Mouse (Mus musculus) left cerebral cortex, adult 11 months (tissue): ENCODE results near the gene Pla2g2e.
A peak's percentile ranks its signal among the peaks of the same experiment; 100 is the strongest.
"Not testable (repeated sequence)": the region's sequence is repeated elsewhere in the genome, so short reads cannot be mapped to it uniquely, and the experiment has no call there.

Source experiments
- DNase-seq: peaks from one replicate; pipeline ENCODE4 v3.0.0; 2022; ENCODE audit warnings: low spot score

Gene Pla2g2e

DNA sequence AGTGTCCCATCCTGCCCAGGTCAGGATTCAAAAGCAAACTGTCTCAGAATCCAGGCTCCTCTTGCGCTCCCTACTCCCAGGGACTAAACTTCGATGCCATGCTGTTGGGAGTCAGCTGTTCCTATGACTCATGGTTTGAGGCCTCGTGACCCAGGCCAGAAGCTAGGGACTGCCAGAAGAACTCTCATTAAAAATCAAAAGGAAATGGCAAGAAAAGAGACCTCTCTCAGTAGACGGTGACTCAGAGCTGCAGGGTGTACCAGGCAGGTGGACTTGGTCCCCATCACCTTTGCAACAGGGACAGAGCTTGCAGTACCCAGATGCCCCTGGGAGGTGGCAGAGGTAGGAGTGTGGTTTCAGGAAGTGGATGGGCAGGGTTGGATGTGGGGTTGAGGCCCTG is at the start of gene Pla2g2e:
Gene Pla2g2e, plus strand, starts transcription at position 212 of the 400 bp plus-strand sequence.
- DNase-seq, result no peak

- no peak for DNase-seq
These were observed 37.9 kb upstream of the Pla2g2e start for GRCm38 (mm10) chr4:138839806-138840205.

- no peak for DNase-seq
These were observed 37.0 kb upstream of the Pla2g2e start for GRCm38 (mm10) chr4:138840726-138841125.

DNA sequence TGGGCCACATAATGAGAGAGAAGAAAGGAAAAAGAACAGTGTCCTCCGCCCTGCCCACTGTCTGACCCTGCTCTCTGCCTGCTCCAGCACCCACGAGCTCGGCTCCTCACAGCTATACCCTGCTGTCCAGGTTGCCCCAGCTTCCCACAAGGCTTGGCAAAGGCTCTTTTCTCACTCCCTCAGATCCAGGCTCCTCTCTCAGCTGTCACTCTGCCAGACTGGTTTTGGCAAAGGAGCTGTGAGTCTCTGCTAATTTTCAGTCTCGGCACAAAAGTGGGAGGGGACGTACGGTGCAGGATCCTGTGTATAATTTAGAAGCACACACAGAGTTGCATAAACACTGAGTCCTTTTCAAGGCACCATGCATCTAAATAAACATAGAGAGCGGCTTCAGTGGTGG is 36.4 kb upstream of the Pla2g2e start:
- peak; percentile 75 for DNase-seq

DNA sequence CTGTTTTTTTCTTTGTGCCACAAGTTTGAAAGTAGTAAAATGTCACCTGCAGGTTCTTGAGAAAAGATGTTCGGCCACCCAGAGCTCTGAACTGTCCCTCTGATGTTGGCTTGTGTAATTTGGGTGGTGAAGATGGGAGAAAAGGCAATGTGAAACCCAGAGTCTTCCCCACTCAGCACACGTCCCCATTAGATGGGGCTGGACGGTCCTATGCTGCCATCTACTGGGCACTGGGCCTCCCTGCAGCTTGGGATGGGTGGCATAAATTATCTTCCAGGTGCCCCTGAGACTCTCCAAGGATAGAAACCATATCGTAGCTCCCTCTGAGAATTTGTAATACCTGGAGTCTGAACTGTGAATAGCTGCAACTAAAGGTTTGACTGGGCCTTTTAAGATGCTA is 26.3 kb upstream of the Pla2g2e start:
- DNase-seq, result peak; percentile 73

GRCm38 (mm10) chr4:138852961-138853360 is 24.8 kb upstream of the Pla2g2e start:
- DNase-seq, result no peak

DNA sequence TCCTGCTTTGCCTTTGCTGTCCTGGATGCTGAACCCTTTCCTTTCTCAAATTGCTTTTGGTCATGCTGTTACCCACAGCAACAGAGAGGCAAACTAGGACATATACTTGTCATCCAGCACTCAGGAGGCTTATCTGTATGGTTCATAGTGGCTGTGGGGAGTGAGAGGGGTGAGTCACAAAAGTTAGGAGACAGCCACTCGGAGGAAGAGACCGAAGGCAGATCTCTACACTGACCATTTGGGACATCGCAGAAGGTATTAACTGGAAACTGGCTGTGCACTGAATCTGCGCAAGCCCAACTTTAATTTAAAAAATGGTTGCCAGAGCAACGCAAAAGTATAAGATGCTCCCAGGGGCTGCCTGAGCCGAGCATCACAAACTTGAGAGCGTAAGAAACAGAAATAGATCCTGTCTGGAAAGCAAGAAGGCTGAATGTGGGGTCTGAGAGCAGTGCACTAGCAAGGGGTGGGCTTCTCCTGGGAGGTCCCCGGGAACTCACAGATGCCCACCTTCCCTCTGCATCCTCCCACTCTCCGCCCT is 22.6 kb upstream of the Pla2g2e start:
- no peak for DNase-seq

DNA sequence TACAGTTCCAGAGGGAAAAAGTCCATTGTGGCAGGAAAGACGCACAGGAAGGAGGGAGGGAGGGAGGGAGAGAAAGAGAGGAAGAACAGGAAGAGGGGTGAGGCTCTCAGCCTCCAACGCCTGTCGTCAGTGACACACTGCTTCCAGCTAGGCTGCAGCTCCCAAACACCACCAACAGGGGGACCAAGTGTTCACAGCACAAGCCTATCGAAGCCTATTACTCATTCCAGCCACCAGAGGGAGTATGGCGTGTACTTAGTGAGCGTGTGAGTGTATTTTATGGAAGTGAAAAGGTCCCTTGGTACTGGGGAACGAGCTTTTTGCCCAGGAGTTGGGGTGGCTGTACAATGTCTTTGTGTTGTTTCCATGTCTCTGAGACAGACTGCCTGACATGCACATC is 21.3 kb upstream of the Pla2g2e start:
- DNase-seq, result peak; percentile 58

GRCm38 (mm10) chr4:138857576-138857975 is 20.2 kb upstream of the Pla2g2e start:
- no peak for DNase-seq

DNA sequence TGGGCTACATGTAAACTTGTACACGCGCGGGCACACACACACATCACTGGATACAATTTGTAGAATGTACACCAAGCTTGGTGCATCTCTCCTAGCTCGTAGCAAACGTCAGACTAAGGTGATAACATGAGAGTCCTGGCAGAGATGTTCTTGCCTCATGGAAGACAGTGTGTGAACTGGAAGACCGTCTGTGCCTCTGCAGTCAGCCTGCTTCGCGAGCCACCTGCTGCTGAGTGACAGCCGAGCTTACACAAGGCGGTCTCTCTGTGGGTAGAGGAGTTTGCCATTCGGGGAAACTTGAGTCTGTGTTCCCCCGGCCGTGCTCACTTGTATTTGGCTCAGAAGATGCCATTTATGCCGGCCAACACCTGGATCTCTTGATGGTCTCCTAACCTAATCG is 19.3 kb upstream of the Pla2g2e start:
- DNase-seq, result no peak

GRCm38 (mm10) chr4:138859245-138859644 is 18.5 kb upstream of the Pla2g2e start:
- DNase-seq, result no peak

- DNase-seq, result no peak
These were observed 18.0 kb upstream of the Pla2g2e start for GRCm38 (mm10) chr4:138859728-138860127.

- DNase-seq, result no peak
These were observed 14.3 kb upstream of the Pla2g2e start, which contains the start of gene Pla2g5 for GRCm38 (mm10) chr4:138863344-138863998. Gene Pla2g5 (minus strand): TSS chr4:138863482.

DNA sequence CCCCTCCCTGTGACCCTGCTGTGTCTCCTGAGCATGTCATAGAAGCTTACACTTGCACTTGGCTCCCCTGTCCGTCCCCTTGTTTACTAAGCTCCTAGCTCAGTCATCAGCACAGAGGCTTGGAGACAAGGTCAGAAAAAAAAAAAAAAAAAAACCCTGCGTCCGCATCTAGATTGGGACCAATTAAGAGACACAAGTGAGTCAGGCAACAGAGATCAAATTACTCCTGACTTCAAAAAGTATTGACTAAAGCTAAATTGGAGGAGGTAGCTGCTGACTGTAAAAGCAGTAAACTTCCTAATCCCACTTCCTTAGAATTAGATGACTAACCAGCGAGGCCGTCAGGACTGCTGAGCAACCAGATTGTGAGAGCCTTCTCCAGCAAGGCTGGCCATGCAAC is 12.7 kb upstream of the Pla2g2e start:
- no peak for DNase-seq

GRCm38 (mm10) chr4:138865991-138866390 is 11.8 kb upstream of the Pla2g2e start:
- DNase-seq, result no peak

GRCm38 (mm10) chr4:138866413-138866812 is 11.3 kb upstream of the Pla2g2e start:
- DNase-seq, result peak; percentile 52

DNA sequence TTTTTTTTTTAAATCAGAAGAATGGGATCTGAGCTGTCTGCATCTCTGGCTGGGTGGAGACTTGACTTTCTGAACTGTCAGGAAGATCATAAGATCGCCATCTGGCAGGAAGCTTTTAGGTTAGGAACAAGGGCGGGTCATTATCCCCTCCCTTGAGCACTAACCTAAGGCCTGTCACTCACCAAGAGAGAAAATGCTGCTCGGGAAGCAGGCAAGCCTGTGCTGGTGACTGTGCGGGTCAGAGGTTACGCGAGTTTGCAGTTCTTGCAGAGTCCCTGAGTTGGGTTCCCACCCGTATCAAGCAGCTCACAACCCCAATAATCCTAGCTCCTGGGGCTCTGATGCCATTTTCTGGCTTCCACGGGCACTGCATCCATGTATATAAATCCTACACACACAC is 9.1 kb upstream of the Pla2g2e start:
- no peak for DNase-seq

GRCm38 (mm10) chr4:138873864-138874263 is 3.9 kb upstream of the Pla2g2e start, which contains the start of gene Gm13030:
Gene Gm13030 (minus strand): TSS chr4:138873964.
- DNase-seq, result no peak

- DNase-seq, result not testable (repeated sequence)
These were observed 2.5 kb upstream of the Pla2g2e start for GRCm38 (mm10) chr4:138875275-138875674.

- no peak for DNase-seq
These were observed 1.8 kb upstream of the Pla2g2e start for GRCm38 (mm10) chr4:138875986-138876385.

GRCm38 (mm10) chr4:138878783-138879182 is 1.0 kb downstream of the Pla2g2e start:
- DNase-seq, result no peak

DNA sequence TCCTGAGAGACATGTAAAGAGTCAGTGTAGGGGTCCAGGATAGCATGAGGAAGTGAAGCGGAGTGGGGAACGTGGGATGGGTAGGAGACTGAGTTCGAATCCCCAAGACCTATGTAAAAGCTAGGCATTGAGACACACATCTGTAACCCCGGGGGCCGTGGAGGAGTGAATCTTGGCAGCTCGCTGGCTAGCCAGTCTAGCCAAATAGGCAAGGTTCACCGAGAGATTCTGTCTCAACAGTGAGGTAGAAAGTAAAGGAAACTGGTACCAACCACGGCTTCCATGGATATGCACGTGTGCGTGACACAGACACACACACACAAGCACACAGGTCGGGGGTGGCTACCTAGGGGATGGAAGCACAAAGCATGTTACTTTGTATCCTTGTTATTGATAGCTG is 2.1 kb downstream of the Pla2g2e start:
- no peak for DNase-seq

DNA sequence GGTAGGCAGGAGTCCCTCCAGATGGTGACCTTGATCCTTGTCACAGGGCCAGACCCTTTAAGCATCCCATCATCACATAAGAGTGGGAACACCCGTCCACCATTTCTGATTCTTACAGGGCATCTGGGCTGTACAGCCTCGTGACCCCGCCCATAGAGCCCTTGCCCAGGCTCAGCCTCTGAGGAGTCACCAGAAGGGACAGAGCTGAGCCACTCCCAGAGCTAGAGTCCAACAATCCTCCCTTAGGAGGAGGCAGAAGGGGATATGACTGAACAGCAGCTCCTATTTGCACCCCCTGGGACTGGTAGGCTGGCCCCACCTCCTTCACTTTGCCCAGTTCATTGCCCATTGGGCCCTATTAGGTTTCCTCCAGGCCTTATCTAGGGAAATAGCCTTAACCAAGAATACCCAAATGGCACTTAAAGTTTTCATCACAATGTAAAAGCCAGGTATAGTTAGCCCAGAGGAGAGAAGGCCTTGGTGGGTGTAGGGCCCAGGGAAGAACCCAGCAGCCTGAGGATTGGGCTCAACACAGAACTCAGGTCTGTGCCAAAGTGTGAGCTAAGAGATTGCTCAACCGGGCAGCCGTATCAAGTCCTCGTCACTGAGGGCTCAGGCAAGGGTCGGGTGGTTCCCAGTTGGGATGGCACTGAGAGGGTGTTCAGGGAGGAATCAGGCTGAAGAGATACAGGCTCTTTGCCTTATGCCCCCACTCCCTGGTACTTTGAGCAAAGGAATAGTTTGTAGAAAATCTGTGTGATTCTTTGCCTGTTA is 3.3 kb downstream of the Pla2g2e start:
- DNase-seq, result no peak
